Mouse (Mus musculus) midbrain, embryonic 16.5 days (tissue): ENCODE measurements around the gene I0C0044D17Rik. TPM values are rescaled to one million over a fixed set of nuclear protein-coding genes. Genes with fewer than 3 reads are reported as not detected.
"Not testable (repeated sequence)": the region's sequence is repeated elsewhere in the genome, so short reads cannot be mapped to it uniquely, and the experiment has no call there.

ENCODE experiments used
- ATAC-seq: fragments of 200-750 bp; cut with Nextera tagmentation; 2 replicates; pipeline ENCODE4 v1.8.0; 2017; ENCODE audit warnings: moderate TSS enrichment
- H3K27ac ChIP-seq: fragments of 300-500 bp; sonication (generic); 2 replicates; pipeline ENCODE4 v1.5.1; 2014; ENCODE audit warnings: mild to moderate bottlenecking, low read length, mixed read lengths
- H3K27me3 ChIP-seq: fragments of 300-500 bp; sonication (generic); 2 replicates; pipeline ENCODE4 v1.6.1; 2014; ENCODE audit warnings: low read depth, low read length, mixed read lengths; ENCODE audit not compliant: control insufficient read depth, insufficient read depth
- H3K36me3 ChIP-seq: fragments of 300-500 bp; sonication (generic); 2 replicates; pipeline ENCODE4 v1.6.1; 2014; ENCODE audit warnings: mild to moderate bottlenecking, low read length, moderate library complexity, mixed read lengths; ENCODE audit not compliant: control insufficient read depth, insufficient read depth
- H3K4me1 ChIP-seq: fragments of 300-500 bp; sonication (generic); 2 replicates; pipeline ENCODE4 v1.6.1; 2014; ENCODE audit warnings: mild to moderate bottlenecking, low read length, mixed read lengths; ENCODE audit not compliant: control insufficient read depth, insufficient read depth
- H3K4me2 ChIP-seq: fragments of 300-500 bp; sonication (generic); 2 replicates; pipeline ENCODE4 v1.6.1; 2014; ENCODE audit warnings: mild to moderate bottlenecking, low read length, mixed read lengths
- H3K4me3 ChIP-seq: fragments of 300-500 bp; sonication (generic); 2 replicates; pipeline ENCODE4 v1.5.1; 2014; ENCODE audit warnings: low read depth, mild to moderate bottlenecking, low read length, moderate library complexity, mixed read lengths
- H3K9ac ChIP-seq: fragments of 300-500 bp; sonication (generic); 2 replicates; pipeline ENCODE4 v1.6.1; 2014; ENCODE audit warnings: low read depth, low read length, mixed read lengths
- H3K9me3 ChIP-seq: fragments of 300-500 bp; sonication (generic); replicated peaks from 2 replicates; pipeline ENCODE4 v1.6.1; 2014; ENCODE audit warnings: mild to moderate bottlenecking, low read length, mixed read lengths; ENCODE audit not compliant: control insufficient read depth, poor library complexity, severe bottlenecking
- WGBS: fragments of 180-500 bp; shearing (Covaris S2); extraction: QIAGEN DNeasy Blood & Tissue Kit; methylation state at CpG from one replicate; pipeline ENCODE4 v1.1.7; 2014; 5-methylcytosine and 5-hydroxymethylcytosine counted together
- polyA plus RNA-seq: library from polyadenylated mRNA; unstranded; fragments of >200 nt; fragmentation: Nextera tagmentation; extraction: Ambion mirVana; gene quantifications from 2 replicates; pipeline ENCODE4 v1.2.1, GENCODE M21; 2015

Gene I0C0044D17Rik
- polyA plus RNA-seq, 1 experiment from 2014 or later: not detected

- WGBS: 96% methylated on average over 1 of the region's 1 CpGs
- ATAC-seq, H3K4me2 ChIP-seq, H3K9ac ChIP-seq, H3K27ac ChIP-seq, H3K9me3 ChIP-seq, H3K4me1 ChIP-seq, H3K36me3 ChIP-seq, H3K27me3 ChIP-seq, H3K4me3 ChIP-seq: not testable (repeated sequence)
These were observed 26.8 kb upstream of the I0C0044D17Rik start for GRCm38 (mm10) chr4:98850485-98850884.

- H3K4me2 ChIP-seq: no peak overlapping the region
- H3K36me3 ChIP-seq: no peaks in the 10 kb centered on the region
- no peak overlapping the region for H3K27ac ChIP-seq
- no peak overlapping the region for H3K4me3 ChIP-seq
- no peak for ATAC-seq
- no peak overlapping the region for H3K9ac ChIP-seq
- H3K9me3 ChIP-seq: no peaks in the 10 kb centered on the region
- WGBS: 78% methylated on average over 6 of the region's 6 CpGs
- H3K27me3 ChIP-seq: no peaks in the 10 kb centered on the region
- no peaks in the 10 kb centered on the region for H3K4me1 ChIP-seq
These were observed 23.7 kb upstream of the I0C0044D17Rik start for GRCm38 (mm10) chr4:98847120-98847885.

GRCm38 (mm10) chr4:98846396-98846795 is 22.8 kb upstream of the I0C0044D17Rik start:
- no peaks in the 10 kb centered on the region for H3K27me3 ChIP-seq
- whole genome bisulfite sequencing: 49% methylated on average over 3 of the region's 3 CpGs
- H3K4me2 ChIP-seq: no peak overlapping the region
- H3K4me3 ChIP-seq: no peak overlapping the region
- H3K36me3 ChIP-seq: no peaks in the 10 kb centered on the region
- no peak overlapping the region for H3K27ac ChIP-seq
- no peak for ATAC-seq
- H3K9me3 ChIP-seq: no peaks in the 10 kb centered on the region
- no peak overlapping the region for H3K9ac ChIP-seq
- H3K4me1 ChIP-seq: no peaks in the 10 kb centered on the region

- Histone ChIP-seq H3K4me2 (no peak overlapping the region), H3K27me3 (no peaks in the 10 kb centered on the region), H3K36me3 (no peaks in the 10 kb centered on the region), H3K9ac (no peak overlapping the region), H3K4me1 (no peaks in the 10 kb centered on the region), H3K9me3 (no peaks in the 10 kb centered on the region), H3K27ac (no peak overlapping the region), H3K4me3 (no peak overlapping the region)
- no peak for ATAC-seq
- 77% methylated on average over 8 of the region's 8 CpGs for WGBS
These were observed 22.1 kb upstream of the I0C0044D17Rik start for GRCm38 (mm10) chr4:98845687-98846125.

GRCm38 (mm10) chr4:98845201-98845600 is 21.6 kb upstream of the I0C0044D17Rik start:
- WGBS: 91% methylated on average over 4 of the region's 4 CpGs
- Histone ChIP-seq H3K9me3 (no peaks in the 10 kb centered on the region), H3K27ac (no peak overlapping the region), H3K4me1 (no peaks in the 10 kb centered on the region), H3K36me3 (no peaks in the 10 kb centered on the region), H3K9ac (no peak overlapping the region), H3K4me3 (no peak overlapping the region), H3K27me3 (no peaks in the 10 kb centered on the region), H3K4me2 (no peak overlapping the region)
- ATAC-seq: no peak

GRCm38 (mm10) chr4:98843906-98844597 is 20.4 kb upstream of the I0C0044D17Rik start:
- 82% methylated on average over 7 of the region's 7 CpGs for WGBS
- no peak for ATAC-seq
- no peak overlapping the region for H3K4me2 ChIP-seq
- no peaks in the 10 kb centered on the region for H3K9me3 ChIP-seq
- no peaks in the 10 kb centered on the region for H3K27me3 ChIP-seq
- no peaks in the 10 kb centered on the region for H3K36me3 ChIP-seq
- H3K4me3 ChIP-seq: no peak overlapping the region
- no peak overlapping the region for H3K27ac ChIP-seq
- H3K4me1 ChIP-seq: no peaks in the 10 kb centered on the region
- H3K9ac ChIP-seq: no peak overlapping the region

GRCm38 (mm10) chr4:98841251-98841650 is 17.6 kb upstream of the I0C0044D17Rik start:
- H3K9me3 ChIP-seq, H3K9ac ChIP-seq, H3K27me3 ChIP-seq, H3K36me3 ChIP-seq, ATAC-seq, H3K4me1 ChIP-seq, H3K27ac ChIP-seq, H3K4me2 ChIP-seq, H3K4me3 ChIP-seq: not testable (repeated sequence)
- WGBS: 71% methylated on average over 6 of the region's 6 CpGs

GRCm38 (mm10) chr4:98840526-98840925 is 16.9 kb upstream of the I0C0044D17Rik start:
- Histone ChIP-seq H3K4me3 (no peak overlapping the region), H3K9ac (no peak overlapping the region), H3K9me3 (no peaks in the 10 kb centered on the region), H3K27me3 (no peaks in the 10 kb centered on the region), H3K36me3 (no peaks in the 10 kb centered on the region), H3K4me1 (no peaks in the 10 kb centered on the region), H3K4me2 (no peak overlapping the region), H3K27ac (no peak overlapping the region)
- 10% methylated on average over 6 of the region's 6 CpGs for WGBS
- peak; percentile 42; the same call in 1 of the 2 replicates for ATAC-seq

- H3K9me3 ChIP-seq: no peaks in the 10 kb centered on the region
- no peaks in the 10 kb centered on the region for H3K27me3 ChIP-seq
- no peak overlapping the region for H3K4me3 ChIP-seq
- H3K9ac ChIP-seq: no peak overlapping the region
- no peak for ATAC-seq
- H3K4me1 ChIP-seq: no peaks in the 10 kb centered on the region
- H3K4me2 ChIP-seq: no peak overlapping the region
- no peaks in the 10 kb centered on the region for H3K36me3 ChIP-seq
- H3K27ac ChIP-seq: no peak overlapping the region
- WGBS: 91% methylated on average over 4 of the region's 4 CpGs
These were observed 15.3 kb upstream of the I0C0044D17Rik start for GRCm38 (mm10) chr4:98838913-98839312.
